Mouse (Mus musculus) thymus, adult 2 months (tissue): Measurements from ENCODE around the gene Sord.

Experiments
- CTCF ChIP-seq: fragments of 200-500 bp; IDR thresholded peaks from 2 replicates; pipeline ENCODE4 v1.5.1; 2012; ENCODE audit warnings: mild to moderate bottlenecking, control low read depth, low read length, moderate library complexity, borderline replicate concordance; ENCODE audit not compliant: control insufficient read depth, poor library complexity, insufficient read depth; ENCODE audit errors: extremely low read depth
- POLR2A ChIP-seq: fragments of 200-500 bp; IDR thresholded peaks from 2 replicates; pipeline ENCODE4 v1.6.1; 2012; ENCODE audit warnings: mild to moderate bottlenecking, low read length, control low read depth, moderate library complexity; ENCODE audit not compliant: control insufficient read depth, poor library complexity, insufficient read depth; ENCODE audit errors: extremely low read depth

DNA sequence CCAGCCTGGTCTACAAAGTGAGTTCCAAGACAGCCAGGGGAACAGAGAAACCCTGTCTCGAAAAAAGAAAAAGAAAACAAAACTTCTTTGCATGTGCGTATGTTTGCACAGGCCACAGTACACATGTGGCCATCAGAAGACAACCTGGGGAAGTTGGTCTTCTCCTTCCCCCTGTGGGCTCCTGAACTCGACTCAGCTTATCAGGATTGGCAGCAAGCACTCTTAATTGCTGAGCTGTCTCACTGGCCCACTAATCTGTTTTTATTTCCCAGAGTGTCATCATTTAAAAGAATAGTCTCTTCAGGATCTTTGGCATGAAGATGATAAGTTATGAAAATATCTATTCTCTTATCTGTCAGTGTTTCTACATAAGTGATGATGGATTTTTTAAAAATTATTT lies 42.7 kb upstream of the Sord start:
- no peak for TF ChIP-seq CTCF
- TF ChIP-seq POLR2A, result no peak
